Mouse (Mus musculus): Measurements from ENCODE around the gene Cacna2d3.
A peak's percentile ranks its signal among the peaks of the same experiment; 100 is the strongest.

The Cacna2d3 gene

DNA sequence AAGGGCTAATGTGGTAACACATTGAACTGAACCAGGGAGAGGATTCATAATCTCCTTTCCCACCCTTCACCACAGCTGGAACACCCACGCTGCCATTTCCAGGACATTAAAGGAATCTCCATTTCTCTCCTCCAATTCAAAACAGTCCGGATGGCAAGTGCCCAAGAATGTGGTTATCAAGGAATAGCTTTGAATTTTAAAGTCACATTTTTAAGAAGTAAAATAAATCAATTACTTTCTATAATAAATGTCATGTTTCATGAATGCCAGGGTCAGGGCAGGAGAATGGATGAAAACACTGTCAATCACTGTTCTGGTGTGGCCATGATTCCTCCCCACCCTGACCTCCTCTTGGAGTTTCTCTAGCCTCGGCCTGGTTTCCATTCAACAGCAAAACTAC is 333.9 kb downstream of the Cacna2d3 start:
- DNase-seq (ENCODE audit: low spot score), result no peak

DNA sequence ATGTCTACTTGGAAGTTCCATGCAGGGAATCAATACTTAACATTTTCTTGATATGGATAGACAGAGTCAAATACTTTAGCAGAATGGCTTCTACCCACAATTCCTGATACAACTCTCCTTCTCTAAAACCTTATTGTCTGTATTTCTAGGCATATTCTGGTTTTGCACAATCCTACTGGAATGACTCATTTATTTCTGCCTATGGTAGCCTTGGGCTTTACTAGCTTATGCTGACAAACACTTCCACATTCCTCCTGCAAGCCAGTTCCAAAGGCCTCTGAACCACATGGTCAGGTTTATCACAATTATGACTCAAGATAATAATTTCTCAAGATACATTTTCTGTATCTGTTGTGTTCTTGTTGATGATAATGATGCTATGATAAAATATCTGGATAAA is 336.2 kb downstream of the Cacna2d3 start:
- DNase-seq (ENCODE audit: low spot score), result no peak

DNA sequence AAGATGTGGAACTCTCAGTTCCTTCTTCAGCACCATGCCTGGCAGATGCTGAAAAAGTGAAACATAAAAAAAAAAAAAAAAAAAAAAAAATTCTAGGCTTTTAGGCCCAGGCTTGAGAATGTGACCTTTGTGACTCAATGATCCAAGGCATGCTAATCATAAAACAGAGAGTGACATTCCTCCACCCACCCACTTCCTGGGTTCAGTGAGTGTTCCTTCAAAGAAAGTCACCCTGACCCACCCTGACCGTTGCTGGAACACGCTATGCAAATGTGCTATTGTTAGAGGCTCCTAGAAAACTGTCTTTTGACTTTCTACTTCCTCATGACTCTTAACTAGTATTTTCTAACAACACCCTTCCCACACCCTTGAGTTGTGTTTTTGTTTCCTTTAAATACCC is 338.9 kb downstream of the Cacna2d3 start:
- no peak for DNase-seq (ENCODE audit: low spot score)

DNA sequence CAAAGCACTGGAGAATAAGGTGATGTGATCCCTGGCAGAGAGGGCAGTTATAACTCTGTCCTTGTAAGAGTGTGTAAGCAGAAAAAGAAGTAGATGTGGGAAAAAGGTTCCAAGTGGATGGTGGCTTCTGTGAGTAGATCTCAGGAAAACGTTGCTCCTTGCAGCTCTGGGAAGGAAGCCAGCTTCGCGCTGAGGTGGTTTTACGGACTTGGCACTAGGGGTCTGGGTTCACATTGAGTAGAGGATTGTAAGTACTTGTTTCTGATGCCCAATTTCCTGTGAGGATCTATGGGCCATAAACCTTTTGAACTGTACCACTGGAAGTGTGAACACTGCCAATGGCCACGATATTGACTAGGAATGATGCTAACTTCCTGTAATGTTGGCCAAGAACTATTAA is 354.8 kb downstream of the Cacna2d3 start:
- DNase-seq (ENCODE audit: low spot score), result no peak

DNA sequence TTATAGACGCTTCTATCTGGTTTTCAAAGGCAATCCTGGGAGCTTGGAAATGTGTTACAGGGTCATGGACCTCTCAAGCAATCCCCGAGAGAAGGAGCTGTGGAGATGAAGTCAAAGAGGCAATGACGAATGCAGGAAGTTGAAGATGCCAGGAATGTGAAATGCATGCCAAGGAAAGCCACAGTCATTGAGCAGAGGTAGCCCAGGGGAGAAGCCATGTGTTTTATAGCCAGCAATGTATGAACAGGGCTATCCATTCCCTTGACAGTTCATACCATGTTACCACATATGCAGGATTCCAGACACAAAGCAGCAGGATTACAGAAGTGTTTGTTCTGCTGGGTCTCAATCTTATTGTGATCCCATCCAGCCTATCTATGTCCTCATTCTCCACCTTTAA is 359.2 kb downstream of the Cacna2d3 start:
- peak; percentile 6 for DNase-seq (ENCODE audit: low spot score)

DNA sequence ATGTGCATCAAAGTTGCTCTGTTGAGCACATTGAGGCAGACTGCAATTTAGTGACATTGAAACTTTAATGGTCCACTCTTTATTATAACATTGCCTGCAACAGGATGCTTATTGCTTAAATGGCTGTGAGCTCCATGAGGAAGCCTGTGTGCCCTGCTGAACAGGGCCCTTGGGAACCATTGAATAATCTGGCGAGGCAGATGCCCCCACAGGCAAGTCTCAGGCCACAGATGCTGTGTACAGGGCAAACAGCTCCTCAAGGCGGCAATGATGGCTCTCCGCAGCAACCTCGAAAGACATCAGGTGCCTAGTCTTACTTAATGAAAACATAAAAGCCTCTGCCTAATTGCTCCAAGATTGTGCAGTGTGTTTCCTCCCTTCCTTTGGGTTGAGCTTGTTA is 371.0 kb downstream of the Cacna2d3 start:
- DNase-seq (ENCODE audit: low spot score), result no peak

DNA sequence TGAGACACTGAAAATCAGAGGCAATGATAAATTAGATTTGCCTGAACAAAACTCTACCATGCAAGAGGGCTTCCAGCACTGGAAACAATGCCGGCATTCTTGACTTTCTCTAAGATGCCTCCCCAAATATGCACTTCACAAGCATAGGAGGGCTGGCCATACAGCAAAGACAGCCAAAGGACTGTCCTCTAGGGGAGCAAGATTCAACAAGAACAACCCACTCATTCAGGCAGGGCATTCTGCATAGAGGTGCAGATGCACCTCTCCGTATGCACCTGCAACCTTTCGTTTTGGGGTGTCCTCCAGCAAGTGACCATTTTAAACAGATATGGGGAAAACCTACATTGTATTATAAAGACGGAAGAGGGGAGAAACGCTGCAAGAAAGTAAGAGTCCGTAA is 380.1 kb downstream of the Cacna2d3 start:
- DNase-seq (ENCODE audit: low spot score), result no peak

DNA sequence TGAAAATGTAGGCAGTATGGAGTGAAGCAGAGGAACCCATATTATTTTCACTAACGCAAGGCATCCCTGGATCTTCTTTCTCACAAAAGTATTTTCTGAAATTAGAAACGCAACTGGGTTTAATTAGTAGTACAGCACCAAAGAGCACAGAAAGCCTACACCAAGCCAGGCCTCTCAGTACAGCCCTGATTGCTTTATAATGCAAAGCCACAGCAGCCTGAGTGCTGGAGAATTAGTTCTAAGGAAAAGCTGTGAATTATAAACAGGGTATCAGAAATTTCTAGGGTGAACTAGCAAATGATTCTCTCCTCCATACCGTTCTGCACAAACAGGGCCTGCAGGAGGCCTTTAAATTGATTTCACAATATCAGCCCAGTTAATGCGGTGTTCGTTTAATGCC is 380.9 kb downstream of the Cacna2d3 start:
- no peak for DNase-seq (ENCODE audit: low spot score)

DNA sequence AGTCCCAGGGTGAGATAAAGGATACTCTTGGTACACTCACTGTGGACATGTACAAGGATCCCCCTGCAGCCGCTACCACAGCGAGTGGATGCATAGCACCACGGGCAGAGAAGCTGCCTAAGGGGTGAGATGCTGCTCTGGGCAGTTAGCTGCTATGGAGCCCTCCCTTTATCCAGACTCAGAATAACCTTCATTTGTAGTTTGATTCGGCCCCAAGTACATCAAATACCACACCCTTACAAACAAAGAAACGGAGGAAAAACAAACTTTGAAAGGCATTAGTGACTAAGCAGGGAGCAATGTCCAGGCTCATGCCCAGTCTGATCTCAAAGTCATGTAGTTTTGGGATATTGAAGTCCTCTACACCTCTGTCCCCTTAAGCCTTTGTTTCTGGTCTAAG is 386.8 kb downstream of the Cacna2d3 start:
- no peak for DNase-seq (ENCODE audit: low spot score)

DNA sequence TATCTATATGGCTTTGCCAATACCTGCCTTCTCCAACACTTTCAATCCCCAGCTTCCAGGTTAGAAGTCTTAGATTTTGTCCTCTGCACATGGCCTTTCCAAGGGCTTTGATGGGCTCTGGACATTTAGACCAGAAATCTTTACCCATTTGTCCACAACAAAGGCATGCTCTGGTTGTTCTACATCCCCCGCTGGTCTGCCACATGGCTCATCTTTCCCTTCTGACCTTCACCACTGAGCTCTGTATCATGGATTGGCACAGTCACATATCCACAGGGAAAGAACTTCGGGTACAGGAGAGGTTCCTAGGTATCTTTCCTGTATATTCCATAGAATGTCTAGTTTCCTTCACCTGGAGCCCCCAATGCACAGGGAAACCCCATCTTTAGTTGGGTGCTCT is 387.4 kb downstream of the Cacna2d3 start:
- no peak for DNase-seq (ENCODE audit: low spot score)

DNA sequence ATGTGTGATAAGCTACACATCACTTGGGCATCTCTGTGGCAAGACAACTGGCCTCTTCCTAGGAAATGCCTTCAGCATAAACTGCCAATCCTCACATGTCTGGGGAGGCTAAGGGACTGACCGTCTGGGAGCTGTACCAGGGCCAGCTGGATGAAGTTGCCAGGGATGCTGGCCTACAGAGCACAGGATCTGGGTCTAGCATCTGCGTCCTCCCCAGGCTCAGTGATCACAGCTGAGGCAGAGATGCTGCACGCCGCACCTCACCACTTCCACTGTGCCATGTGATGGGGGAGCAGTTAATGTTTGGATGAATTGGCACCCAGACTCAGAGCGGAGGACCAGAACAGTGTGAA is 397.3 kb downstream of the Cacna2d3 start:
- no peak for DNase-seq (ENCODE audit: low spot score)

DNA sequence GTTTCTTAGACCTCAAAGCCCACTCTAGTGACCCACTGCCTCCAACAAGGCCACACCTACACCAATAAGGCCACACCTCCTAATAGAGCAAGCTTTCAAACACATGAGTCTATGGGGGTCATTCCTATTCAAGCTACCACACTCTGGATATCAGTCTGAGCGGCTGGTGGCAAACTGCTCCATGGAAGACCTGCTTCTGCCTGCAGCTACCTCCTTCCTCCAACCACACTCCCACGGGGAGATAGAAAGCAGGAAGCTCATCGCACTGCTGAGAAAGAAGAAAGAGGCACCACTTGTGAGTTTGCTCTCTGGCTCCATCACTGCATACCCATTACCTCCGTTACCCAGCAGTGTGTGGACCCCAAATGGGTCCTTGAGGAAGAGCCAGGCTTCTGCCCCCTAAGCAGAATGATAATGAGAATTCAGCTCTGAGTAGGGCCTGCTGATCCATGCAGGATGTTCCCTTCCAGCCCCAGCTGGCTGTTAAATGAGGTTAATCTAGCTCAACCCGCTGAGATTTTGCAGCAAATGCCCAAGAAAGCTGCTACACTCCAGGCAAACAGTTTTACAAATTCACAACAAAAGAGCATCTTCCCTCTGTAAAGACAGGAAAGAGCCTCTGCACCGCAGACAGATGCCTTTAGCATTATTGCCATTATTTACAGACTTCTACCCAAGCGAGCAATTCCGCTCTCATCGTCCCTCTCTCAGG is 397.8 kb downstream of the Cacna2d3 start:
- no peak for DNase-seq (ENCODE audit: low spot score)

DNA sequence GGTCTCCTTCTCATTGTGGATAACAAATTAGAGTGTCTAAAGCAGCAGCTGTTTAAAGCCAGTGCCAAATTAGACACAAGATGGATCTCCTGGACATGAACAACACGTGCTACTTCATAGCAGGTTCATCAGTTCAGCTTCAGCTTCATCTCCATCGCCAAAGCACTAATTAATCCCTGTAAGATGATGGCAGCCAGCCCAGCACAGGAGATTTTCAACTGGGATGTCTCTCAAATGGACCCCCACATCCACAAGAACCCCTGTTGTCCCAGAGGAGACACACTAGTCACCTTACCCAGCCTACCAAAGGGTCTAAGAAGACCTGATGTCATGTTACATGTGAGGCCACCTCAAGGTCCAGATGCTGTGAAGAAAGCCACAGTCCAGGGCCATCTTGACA is 408.2 kb downstream of the Cacna2d3 start:
- no peak for DNase-seq (ENCODE audit: low spot score)

DNA sequence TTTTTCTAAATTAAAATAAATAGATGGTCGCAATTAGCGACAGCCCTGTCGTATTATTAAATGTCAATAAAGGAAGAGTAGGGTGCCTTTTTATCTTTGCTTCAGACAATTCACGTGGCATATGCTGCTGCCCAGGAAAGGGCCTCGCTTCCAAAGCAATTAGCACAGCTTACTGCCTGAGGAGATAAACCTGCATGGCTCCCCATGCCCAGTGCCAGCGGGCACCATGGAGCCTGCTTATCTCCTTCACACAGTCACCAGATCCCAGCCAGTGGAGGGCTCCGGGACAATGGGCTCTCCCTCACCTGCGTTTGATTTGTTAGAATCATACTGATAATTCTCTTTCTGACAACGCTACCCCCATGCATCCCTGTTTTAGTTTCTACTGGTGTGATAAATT is 416.0 kb downstream of the Cacna2d3 start:
- DNase-seq (ENCODE audit: low spot score), result no peak

DNA sequence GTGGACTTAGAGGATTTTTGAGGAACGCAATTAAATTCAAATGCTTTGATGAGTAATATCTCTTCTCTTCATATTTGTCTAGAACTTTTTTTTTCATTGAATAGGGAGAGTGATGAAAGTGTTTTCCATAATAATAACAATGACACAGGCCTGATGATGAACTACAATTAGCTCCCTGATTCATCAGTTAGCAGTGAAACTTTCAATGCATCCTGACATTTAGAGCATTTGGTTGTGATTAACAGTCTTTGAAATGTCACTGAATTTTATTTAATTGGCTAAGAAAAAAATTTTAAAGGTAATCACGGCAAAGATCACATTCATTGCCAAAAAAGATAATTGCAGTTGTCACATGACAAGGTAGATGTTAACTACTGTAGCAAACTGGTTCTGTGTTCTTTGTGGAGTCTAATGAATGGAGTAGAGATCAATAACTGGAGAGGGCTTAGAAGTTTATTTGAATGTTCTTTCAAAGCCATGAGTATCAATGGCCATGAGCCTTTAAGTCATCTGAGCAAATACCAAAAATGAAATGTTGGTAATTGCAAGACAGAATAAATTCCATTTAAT is 425.4 kb downstream of the Cacna2d3 start:
- DNase-seq (ENCODE audit: low spot score), result no peak

DNA sequence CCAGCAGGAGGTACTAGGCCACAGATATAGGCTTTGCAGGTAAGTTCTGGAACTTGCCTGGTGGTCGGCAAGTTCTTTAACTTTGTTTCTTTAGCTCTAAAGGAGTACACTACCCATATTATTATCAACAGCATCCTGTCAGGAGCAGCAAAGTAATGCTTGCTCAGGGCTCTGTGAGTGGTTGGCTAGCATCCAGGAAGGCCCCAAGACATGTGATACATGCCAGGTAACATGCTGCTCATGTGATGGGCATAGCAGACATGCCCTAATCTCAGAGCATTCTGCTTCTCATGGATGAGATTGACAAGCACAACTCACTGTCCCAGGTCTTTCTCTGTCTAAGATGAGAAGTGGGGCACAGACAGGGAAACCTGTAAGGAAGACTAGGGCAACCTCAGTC is 442.8 kb downstream of the Cacna2d3 start:
- DNase-seq (ENCODE audit: low spot score), result no peak

DNA sequence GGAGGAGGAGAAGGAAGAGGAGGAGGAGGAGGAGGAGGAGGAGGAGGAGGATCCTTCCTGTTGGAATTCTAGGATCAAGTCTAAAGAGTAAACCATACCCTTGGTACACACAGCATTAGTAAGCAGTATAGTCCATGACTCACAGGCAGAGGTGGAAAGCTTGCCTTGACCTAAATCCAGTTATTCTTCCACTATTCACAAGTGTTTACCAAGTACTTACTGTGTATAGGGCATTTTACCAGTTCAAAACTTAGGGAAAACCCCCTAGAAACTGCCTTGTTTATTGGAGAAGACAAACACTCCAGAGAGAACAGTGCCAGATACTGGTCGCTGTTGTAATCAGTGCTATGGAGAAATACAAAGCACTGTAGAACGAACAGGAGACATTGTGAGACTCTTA is 443.3 kb downstream of the Cacna2d3 start:
- DNase-seq (ENCODE audit: low spot score), result no peak

DNA sequence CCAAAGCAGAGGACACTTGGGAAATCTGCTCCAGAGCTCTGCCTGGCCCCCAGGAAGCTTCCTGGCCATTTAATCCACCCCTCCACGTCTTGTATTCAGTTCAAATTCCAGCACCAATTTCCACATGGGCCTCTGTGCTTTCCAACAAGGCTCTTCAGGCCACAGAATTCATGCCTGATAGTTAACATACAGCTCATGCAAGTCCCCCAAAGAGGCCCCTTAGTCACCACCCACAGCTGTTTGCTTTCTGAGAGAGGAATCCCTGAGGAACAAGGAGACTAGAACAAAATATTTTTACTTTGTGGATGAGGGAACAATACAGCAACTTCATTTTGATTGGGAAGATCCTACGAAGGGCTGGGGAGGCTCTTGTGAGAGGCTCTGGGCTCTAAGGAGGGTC is 444.0 kb downstream of the Cacna2d3 start:
- DNase-seq (ENCODE audit: low spot score), result no peak

DNA sequence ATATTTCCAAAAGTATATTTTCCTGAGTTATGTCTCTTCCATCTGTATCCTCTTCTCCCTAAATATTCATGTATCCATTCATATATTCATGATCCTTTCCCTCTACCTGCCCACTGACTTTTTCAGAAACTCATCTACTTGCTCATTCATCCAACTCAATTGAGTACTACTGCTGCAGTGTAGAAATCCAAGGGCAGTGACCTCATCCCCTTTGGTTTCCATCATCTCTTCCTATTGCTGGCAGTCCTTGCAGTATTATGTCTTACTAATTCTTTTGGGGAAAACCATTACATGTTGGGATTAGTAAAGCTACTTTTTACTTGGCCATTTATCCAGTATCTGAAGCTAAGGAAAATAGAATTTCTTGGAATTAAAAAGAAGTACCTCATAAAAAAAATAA is 447.8 kb downstream of the Cacna2d3 start:
- no peak for DNase-seq (ENCODE audit: low spot score)

DNA sequence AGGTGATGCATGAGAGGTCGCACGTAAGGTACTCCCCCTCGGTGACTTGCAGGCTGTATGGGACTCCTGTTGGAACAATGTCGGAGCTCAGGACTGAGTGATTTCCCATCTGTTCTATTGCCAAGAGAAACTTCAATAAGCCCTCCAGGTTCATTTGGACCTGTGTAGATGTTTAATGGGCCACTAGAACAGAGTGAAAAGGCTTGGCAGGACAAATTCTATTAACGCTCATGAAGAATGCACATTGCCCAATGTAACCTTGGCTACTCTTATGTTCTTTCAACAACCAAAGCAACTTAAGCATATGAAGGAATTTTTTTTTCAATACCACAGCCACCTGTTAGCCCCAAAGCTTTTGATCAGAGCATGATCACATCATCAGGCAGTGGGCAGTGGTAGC is 451.1 kb downstream of the Cacna2d3 start:
- no peak for DNase-seq (ENCODE audit: low spot score)

DNA sequence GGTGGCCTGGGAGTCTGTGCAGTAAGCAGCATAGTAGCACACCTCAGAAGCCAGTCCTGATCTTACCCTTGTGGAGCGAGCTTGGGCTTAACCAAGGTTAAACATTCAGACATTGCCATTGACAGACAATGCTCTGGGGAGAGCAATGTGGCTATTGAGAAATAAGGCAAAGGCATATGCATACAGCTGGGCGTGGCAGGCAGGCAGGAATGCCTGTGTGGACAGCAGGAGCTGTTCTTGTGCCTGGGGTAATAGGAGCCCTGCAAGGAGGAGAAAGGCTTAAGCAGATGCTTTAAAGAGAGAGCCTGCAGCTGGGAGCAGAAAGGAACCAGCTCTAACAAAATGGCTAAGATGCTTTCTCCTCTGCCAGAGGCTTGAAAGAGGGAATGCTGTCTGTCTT is 451.8 kb downstream of the Cacna2d3 start:
- no peak for DNase-seq (ENCODE audit: low spot score)

DNA sequence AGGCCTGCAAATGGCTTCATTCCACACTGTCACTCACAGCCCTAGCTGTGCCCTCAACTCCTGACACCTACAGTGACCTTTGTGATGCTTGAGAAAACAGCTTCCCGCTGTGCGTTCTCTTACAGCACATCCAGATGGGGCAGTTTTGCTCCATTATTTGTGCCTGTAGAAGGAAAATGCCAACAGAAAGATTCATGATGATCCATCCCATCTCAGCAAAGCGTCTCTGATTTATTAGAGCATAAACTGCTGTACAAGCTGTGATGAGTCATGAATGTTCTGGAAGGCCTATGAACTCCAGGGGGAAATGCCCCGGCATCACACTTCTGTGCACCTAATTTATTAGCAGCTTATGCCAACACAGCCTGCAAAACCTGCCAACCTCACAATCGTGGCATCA is 453.1 kb downstream of the Cacna2d3 start:
- no peak for DNase-seq (ENCODE audit: low spot score)

DNA sequence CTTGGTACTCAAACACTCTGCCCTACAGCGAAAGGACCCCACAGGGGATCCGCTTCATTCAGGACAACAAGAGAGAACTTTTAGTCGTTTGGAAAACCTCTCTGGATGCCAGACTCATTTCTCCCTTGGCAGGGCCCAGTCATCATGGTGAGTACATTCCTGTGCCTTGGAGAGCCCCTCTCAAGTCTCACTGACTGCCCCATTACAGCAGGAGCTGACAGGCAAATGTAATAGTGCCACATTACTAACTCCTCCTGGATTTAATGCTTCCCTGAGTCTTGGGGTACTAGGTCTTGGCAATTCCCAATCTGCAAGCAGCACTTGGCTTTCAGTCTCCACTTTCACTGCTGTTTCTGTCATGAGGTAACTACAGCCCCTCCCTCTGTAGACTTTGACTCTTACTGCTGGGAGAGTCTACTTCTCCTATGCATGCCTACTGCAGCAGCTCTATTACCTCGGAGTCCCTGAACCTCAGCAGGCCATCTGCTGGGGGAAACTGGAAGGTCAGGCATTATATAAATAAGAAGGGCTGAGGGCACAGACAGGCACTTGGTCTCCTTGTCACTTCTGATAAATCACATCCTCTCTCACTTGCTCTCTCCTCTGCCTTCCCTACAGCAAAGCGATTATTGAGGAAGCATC is 454.3 kb downstream of the Cacna2d3 start:
- DNase-seq (ENCODE audit: low spot score), result no peak

DNA sequence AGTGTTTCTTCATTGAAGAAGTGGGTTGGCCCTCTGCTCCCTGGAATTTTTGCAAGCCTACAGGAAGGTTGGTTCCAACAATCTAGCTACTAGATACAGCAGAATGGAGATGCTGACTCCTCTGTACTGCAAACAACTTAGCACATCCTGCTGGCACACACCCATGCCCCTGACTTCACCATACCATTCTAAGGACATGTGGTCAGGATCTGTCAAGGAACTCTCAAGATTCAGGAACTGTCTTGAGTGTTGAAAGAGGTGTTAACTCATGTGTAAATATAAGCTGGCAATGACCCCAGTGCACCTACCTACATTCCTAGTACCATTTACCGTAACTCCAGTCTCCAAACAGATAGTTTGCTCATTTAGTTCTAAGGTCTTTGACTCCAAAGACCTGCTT is 461.0 kb downstream of the Cacna2d3 start:
- DNase-seq (ENCODE audit: low spot score), result no peak
